Mouse (Mus musculus): ENCODE data around the gene Wfdc5.
A peak's percentile ranks its signal among the peaks of the same experiment; 100 is the strongest.
"Not testable (repeated sequence)": the region's sequence is repeated elsewhere in the genome, so short reads cannot be mapped to it uniquely, and the experiment has no call there.

Wfdc5 gene

GRCm38 (mm10) chr2:164182692-164183255 is at the start of gene Wfdc5:
Wfdc5 (minus strand) TSS chr2:164182742.
- DNase-seq (ENCODE audit: low read depth, low spot score), result no peak

GRCm38 (mm10) chr2:164228361-164229070 is 46.0 kb upstream of the Wfdc5 start:
- DNase-seq (ENCODE audit: low read depth, low spot score), result peak; percentile 4

- DNase-seq (ENCODE audit: low read depth, low spot score), result no peak
Measured at GRCm38 (mm10) chr2:164221522-164221921, 39.0 kb upstream of the Wfdc5 start, which contains the start of gene Wfdc15b. Wfdc15b (minus strand) TSS chr2:164221660.

GRCm38 (mm10) chr2:164219295-164219694 is 36.8 kb upstream of the Wfdc5 start:
- DNase-seq (ENCODE audit: low read depth, low spot score), result no peak

DNA sequence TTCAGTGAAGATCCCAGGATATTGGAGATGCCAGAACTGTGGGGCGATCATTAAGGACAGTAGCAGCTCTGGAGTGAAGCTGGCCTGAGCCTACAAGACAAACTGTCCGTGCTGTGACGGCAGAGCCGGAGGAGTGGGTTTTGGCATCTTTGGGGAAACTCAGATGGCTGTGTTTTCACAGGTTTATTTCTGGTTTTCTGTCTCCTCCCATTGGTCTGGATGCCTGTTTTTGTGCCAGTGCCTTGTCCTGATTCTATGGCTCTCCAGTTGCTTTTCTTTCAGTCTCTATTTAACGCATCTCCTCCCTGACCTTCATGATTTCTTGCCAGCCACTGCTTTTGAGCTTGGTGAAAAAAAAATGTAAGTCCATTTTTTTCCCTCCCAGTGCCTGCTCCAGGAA is 30.2 kb upstream of the Wfdc5 start:
- no peak for DNase-seq (ENCODE audit: low read depth, low spot score)

GRCm38 (mm10) chr2:164210892-164211291 is 28.4 kb upstream of the Wfdc5 start:
- DNase-seq (ENCODE audit: low read depth, low spot score), result no peak

- no peak for DNase-seq (ENCODE audit: low read depth, low spot score)
Measured at GRCm38 (mm10) chr2:164206676-164207075, 24.1 kb upstream of the Wfdc5 start.

- not testable (repeated sequence) for DNase-seq (ENCODE audit: low read depth, low spot score)
Measured at GRCm38 (mm10) chr2:164206011-164206410, 23.5 kb upstream of the Wfdc5 start.

DNA sequence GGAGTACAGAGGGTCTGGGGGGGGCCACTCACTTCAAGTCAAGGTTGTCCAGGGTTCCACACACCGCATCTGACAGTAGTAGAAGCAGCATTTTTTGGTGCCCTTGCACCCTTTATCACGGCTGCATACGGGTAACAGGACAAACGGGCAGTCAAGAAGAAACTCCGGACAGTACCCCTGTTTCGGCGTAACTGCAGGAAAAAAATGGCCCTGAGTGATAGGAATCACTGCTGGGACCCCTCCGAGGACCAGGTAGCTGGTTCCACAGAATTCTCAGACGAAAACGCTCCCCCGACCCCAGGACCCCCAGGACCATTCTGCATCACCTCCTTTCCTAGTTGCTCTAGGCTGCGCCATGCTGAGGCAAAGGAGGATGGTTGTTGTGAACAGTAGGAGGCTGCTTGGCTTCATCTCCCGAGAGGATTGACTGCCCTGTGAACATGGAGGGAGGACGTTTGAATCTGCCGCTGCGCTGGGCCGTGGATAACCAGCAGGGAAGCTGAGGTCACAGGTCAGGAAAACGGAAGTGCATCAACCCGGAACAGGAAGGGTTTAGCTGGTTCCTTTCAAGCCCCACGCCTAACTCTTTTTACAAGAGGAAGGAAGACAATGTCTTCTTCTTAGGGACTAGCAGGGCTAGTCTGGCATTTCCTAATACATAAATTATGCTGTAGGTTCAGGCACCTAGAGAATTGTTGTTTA is 17.2 kb upstream of the Wfdc5 start, which contains the start of gene Wfdc15a:
Gene Wfdc15a (minus strand): TSS at position 505 of the 702 bp plus-strand sequence.
- DNase-seq (ENCODE audit: low read depth, low spot score), result peak; percentile 60

- no peak for DNase-seq (ENCODE audit: low read depth, low spot score)
Measured at GRCm38 (mm10) chr2:164196700-164196990, 14.1 kb upstream of the Wfdc5 start.

DNA sequence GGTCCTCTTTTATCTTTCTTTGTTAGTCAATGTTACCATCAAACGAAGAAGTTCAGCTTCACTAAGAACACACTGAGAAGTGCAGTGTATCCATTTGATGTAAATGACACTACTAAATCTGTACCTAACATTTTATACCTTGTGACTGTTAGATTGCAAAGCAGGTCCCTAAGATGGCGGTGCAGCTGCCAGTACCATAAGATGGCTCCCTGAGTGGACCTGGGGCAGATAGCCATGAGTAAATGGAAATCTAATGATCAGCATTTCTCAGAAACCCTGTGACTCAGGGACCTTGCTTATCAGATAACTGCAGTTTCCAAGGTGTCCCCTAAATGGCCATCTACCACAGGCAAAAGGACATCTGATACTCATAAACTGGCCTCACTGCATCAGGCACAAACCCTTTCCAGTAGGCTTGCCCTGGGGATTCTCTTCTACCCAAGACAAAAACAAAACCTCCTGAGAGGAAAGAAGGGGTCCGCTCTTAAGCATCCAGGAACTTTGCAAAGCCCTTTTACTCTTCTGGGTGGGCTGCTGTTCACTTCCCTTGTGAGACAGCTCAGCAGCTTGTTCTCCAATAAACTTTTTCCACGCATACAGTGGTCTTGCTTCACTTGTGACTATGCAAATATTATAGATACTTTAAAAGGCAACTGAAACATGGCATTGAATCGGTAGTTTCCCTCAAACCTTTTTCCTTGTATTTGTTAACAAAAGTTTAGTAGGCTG is 13.6 kb upstream of the Wfdc5 start:
- no peak for DNase-seq (ENCODE audit: low read depth, low spot score)

GRCm38 (mm10) chr2:164194959-164195630 is 12.6 kb upstream of the Wfdc5 start:
- DNase-seq (ENCODE audit: low read depth, low spot score), result no peak

GRCm38 (mm10) chr2:164192279-164192678 is 9.7 kb upstream of the Wfdc5 start:
- no peak for DNase-seq (ENCODE audit: low read depth, low spot score)

DNA sequence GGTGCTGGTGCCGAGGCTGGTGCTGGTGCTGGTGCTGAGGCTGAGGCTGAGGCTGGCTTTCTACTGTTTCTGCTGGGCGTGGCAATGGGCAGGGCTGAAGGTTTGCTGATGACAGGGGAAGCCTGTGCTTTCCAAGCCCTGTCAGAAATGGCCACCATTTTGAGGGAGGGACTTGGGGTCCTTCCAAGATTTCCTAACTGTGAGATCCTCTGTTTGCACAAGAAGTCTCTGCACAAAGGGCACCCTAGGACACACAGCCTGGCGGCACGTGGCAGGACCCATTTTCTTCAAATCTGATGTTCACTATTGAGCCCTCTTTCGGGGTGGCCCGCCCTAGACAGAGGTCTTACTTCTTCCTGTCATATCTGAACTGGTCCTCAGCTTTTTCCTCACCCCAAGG is 8.0 kb upstream of the Wfdc5 start, which contains the start of gene Wfdc12:
Gene Wfdc12 (minus strand): TSS at position 33 of the 400 bp plus-strand sequence.
- DNase-seq (ENCODE audit: low read depth, low spot score), result no peak

DNA sequence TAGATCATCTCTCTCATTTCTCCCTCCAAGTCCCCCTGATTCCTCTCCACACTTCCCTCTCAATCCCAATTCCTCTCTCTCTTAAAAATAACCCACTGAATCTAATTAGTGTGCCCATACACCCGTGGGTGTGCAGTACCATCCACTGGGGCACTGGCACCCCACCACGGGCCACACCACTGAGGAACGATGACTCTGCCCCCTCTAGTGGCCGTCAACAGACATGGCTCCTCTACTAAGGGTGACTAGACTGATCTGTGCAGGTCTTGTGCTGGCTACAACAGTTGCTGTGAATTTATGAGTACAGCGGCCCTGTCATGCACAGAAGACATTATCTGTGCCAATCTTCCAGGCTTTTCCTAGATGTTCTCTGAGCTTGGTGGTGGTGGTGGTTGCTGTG is 6.2 kb upstream of the Wfdc5 start:
- peak; percentile 35 for DNase-seq (ENCODE audit: low read depth, low spot score)

DNA sequence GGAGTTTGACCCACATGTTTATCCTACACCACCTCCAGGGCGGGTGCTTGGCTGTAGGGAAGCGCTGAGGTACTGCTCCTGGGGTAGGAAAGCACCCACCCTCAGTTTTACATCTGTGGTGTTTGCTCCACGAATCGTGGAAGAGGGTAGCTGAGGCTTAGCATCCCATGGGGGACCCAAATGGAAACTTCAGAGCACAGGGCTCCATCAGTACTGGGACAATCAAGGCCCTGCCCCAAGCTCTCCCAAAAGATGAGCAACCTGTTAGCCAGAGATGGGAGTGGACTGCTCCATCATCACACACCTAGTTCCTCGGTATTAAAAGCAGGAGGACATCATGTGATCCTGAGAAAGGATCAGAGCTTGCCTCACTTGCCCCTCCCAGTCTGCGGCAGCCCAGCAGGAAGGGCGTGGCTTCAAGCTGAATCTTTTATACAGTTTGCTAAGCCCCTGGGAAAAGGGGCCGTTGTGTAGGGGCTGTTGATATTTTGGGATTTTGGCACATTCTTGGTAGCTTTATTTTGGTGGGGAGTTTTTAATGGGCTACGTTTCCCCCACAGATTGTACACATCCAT is 1.7 kb upstream of the Wfdc5 start:
- DNase-seq (ENCODE audit: low read depth, low spot score), result peak; percentile 53

GRCm38 (mm10) chr2:164183340-164183739 is 798 bp upstream of the Wfdc5 start:
- no peak for DNase-seq (ENCODE audit: low read depth, low spot score)

GRCm38 (mm10) chr2:164180770-164181169 is 1.8 kb downstream of the Wfdc5 start:
- DNase-seq (ENCODE audit: low read depth, low spot score), result no peak

GRCm38 (mm10) chr2:164180124-164180523 is 2.4 kb downstream of the Wfdc5 start:
- peak; percentile 62 for DNase-seq (ENCODE audit: low read depth, low spot score)

GRCm38 (mm10) chr2:164177831-164178230 is 4.7 kb downstream of the Wfdc5 start:
- no peak for DNase-seq (ENCODE audit: low read depth, low spot score)

GRCm38 (mm10) chr2:164175850-164176249 is 6.7 kb downstream of the Wfdc5 start:
- no peak for DNase-seq (ENCODE audit: low read depth, low spot score)

Data from R1 (cell line).